Mouse (Mus musculus) lung, adult 10 weeks (tissue): Measurements from ENCODE around the gene Brwd1. TPM values are rescaled to one million over a fixed set of nuclear protein-coding genes. Genes with fewer than 3 reads are reported as not detected.

Experiments
- polyA plus RNA-seq: library from polyadenylated mRNA; stranded (reverse); fragments of 350-450 nt; fragmentation: Illumina TruSeq; extraction: RNeasy Lipid Tissue Mini Kit (QIAGEN cat#74804); gene quantifications from one replicate; pipeline ENCODE4 v1.2.3, GENCODE M21; 2014; ENCODE audit warnings: low read depth, low replicate concordance; ENCODE audit not compliant: insufficient read depth

The Brwd1 gene
- 14.2 TPM for polyA plus RNA-seq

GRCm38 (mm10) chr16:96082301-96083178 is at the start of gene Brwd1:
Gene Brwd1 (minus strand): TSS chr16:96082526.

GRCm38 (mm10) chr16:96127657-96128344 is 45.5 kb upstream of the Brwd1 start, which contains the start of gene Hmgn1:
Gene Hmgn1 (minus strand): TSS chr16:96127729.

GRCm38 (mm10) chr16:95990462-95991121 is 91.7 kb downstream of the Brwd1 start, which contains the start of gene Psmg1:
Gene Psmg1 (minus strand): TSS chr16:95990960.

Other genes with a start within 250 kb of the Brwd1 start
- 19.2 TPM for gene Psmg1, start 91.6 kb downstream of the Brwd1 start, polyA plus RNA-seq
- 111 TPM for gene Hmgn1, start 45.2 kb upstream of the Brwd1 start, polyA plus RNA-seq
- gene Wrb, start 62.9 kb upstream of the Brwd1 start, polyA plus RNA-seq, result 12.5 TPM
- gene Lca5l, start 109.7 kb upstream of the Brwd1 start, polyA plus RNA-seq, result 0.92 TPM
- gene Sh3bgr, start 117.9 kb upstream of the Brwd1 start, polyA plus RNA-seq, result 10.7 TPM
- gene B3galt5, start 153.3 kb upstream of the Brwd1 start, polyA plus RNA-seq, result not detected